Mouse (Mus musculus) forebrain, embryonic 11.5 days (tissue): ENCODE data around the gene Cldn4. TPM values are rescaled to one million over a fixed set of nuclear protein-coding genes. Genes with fewer than 3 reads are reported as not detected.
"Not testable (repeated sequence)": the region's sequence is repeated elsewhere in the genome, so short reads cannot be mapped to it uniquely, and the experiment has no call there.

Experiments
- ATAC-seq: fragments of 200-750 bp; cut with Nextera tagmentation; replicated peaks from 2 replicates; pipeline ENCODE4 v1.8.0; 2017; ENCODE audit warnings: moderate TSS enrichment; ENCODE audit not compliant: low FRiP score
- DNase-seq: peaks from one replicate; pipeline ENCODE4 v3.0.0-alpha.2; 2017; ENCODE audit warnings: low spot score
- H3K27ac ChIP-seq: fragments of 300-500 bp; sonication (generic); 2 replicates; pipeline ENCODE4 v1.5.1; 2014; ENCODE audit warnings: low read depth, low read length
- H3K27me3 ChIP-seq: fragments of 300-500 bp; sonication (generic); 2 replicates; pipeline ENCODE4 v1.6.1; 2014; ENCODE audit warnings: mild to moderate bottlenecking, low read length, mixed read lengths; ENCODE audit not compliant: control insufficient read depth, insufficient read depth
- H3K36me3 ChIP-seq: fragments of 300-500 bp; sonication (generic); 2 replicates; pipeline ENCODE4 v1.6.1; 2014; ENCODE audit warnings: mild to moderate bottlenecking, low read length, moderate library complexity, mixed read lengths; ENCODE audit not compliant: control insufficient read depth, insufficient read depth
- H3K4me1 ChIP-seq: fragments of 300-500 bp; sonication (generic); replicated peaks from 2 replicates; pipeline ENCODE4 v1.6.1; 2014; ENCODE audit warnings: low read length, mixed read lengths; ENCODE audit not compliant: control insufficient read depth, insufficient read depth
- H3K4me2 ChIP-seq: fragments of 300-500 bp; sonication (generic); 2 replicates; pipeline ENCODE4 v1.6.1; 2014; ENCODE audit warnings: low read depth, mild to moderate bottlenecking, low read length, moderate library complexity, mixed read lengths; ENCODE audit not compliant: severe bottlenecking
- H3K4me3 ChIP-seq: fragments of 300-500 bp; sonication (generic); 2 replicates; pipeline ENCODE4 v1.5.1; 2014; ENCODE audit warnings: low read depth, low read length
- H3K9ac ChIP-seq: fragments of 300-500 bp; sonication (generic); 2 replicates; pipeline ENCODE4 v1.6.1; 2014; ENCODE audit warnings: low read length
- H3K9me3 ChIP-seq: fragments of 300-500 bp; sonication (generic); 2 replicates; pipeline ENCODE4 v1.6.1; 2016; ENCODE audit warnings: low read length, mixed read lengths; ENCODE audit not compliant: control insufficient read depth
- WGBS: fragments of 180-500 bp; shearing (Covaris S2); extraction: QIAGEN DNeasy Blood & Tissue Kit; methylation state at CpG from one replicate; pipeline ENCODE4 v1.1.7; 2014; 5-methylcytosine and 5-hydroxymethylcytosine counted together
- polyA plus RNA-seq: library from polyadenylated mRNA; unstranded; fragments of >200 nt; fragmentation: Nextera tagmentation; extraction: Ambion mirVana; gene quantifications from 2 replicates; pipeline ENCODE4 v1.2.1, GENCODE M21; 2014

Cldn4 gene
- polyA plus RNA-seq, 1 experiment from 2014 or later: 5.6 TPM

DNA sequence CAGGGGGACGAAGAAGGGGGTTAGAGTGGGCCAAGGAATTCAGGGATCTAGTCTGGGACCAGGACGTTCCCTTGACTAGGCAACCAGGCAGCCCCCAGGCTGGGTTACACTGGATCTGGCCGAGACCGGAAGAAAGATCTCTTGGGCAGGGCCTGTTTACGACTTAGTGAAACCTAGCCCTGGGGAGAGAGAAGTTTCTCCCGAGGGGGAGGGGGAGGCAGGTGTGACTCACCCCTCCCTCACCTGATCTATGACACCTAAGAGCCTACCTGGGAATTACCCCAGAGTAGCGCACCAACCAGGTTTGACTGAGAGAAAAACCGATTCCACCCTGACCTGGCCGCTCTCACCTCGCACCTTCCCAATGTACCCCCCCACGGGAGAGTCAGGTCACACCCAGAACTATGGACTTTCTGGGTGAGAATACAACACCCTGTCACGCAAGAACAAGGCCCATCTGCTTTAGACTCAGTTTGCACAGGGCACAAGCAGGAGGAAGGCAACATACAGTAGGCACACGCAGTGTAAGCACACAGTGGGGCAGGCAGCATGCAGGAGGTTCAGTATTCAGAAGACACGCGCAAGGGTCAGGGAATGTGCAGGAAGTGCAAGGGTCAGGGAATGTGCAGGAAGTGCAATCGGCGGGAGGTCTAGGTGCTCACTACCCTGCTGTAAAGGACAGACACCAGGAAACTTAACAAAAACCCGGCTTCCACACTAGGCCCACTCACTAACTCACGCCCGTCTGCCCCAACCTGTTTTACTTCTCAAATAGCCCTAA, 20.6 kb upstream of the Cldn4 start:
- H3K36me3 ChIP-seq: no peaks in the 10 kb centered on the region
- DNase-seq (no peak), ATAC-seq (no peak)
- no peak overlapping the region for H3K4me3 ChIP-seq
- H3K9me3 ChIP-seq: no peaks in the 10 kb centered on the region
- no peak overlapping the region for H3K27ac ChIP-seq
- H3K9ac ChIP-seq: no peak overlapping the region
- WGBS: 75% methylated on average over 20 of the region's 20 CpGs
- no peak overlapping the region for H3K4me2 ChIP-seq
- H3K27me3 ChIP-seq: no peaks in the 10 kb centered on the region
- H3K4me1 ChIP-seq: 0 out of 2 replicates have a peak, but pooled peaks cover 2% of the 10 kb centered on the region

DNA sequence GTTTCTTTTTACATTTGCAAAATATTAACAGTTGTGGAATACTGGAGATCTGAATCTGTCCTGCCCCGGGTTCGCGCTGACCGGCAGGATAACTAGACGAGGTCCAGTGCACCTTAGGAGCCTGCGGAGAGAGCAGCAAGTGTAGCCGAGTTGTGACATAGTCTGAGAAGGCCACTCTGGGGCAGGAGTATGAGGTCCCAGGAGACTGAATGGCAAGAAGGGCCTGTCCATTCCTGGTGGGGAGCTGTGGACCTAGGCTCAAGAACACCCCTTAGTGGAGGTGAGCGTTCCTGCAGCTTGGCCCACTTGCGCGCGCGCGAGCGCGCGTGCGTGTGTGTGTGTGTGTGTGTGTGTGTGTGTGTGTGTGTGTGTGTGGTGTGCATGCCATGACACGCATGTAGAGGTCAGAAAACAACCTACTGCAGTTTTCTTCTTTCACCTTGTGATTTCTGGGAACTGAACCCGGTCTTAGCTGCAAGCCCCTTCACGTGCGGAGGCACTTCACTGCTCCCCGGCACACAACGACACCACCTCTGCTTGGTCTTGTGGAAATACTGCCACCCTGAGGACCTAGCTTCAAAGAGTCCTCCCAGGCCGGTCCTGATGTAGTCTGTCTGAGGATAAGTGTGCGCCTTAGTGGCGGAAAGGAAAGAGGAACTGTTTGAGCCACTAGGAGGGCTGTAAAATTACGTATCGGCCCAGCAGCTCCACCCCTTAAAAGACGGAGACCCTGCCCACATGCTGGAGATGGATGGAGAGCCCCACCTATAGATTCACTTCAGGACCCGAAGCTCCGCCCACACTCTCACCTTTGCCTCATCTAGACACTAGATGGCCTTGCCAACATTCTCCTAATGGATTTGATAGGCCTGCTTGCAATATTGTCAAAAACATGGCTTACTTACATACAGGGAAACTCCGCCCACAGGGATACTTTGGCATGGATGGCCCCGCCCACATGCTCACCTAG, 19.4 kb upstream of the Cldn4 start:
- WGBS: 4% methylated on average over 24 of the region's 33 CpGs
- Histone ChIP-seq H3K4me3 (peak overlapping the region; percentile 20), H3K27me3 (no peaks in the 10 kb centered on the region), H3K4me2 (peak overlapping the region; percentile 42), H3K4me1 (0 out of 2 replicates have a peak, but pooled peaks cover 2% of the 10 kb centered on the region), H3K36me3 (no peaks in the 10 kb centered on the region), H3K27ac (no peak overlapping the region), H3K9me3 (no peaks in the 10 kb centered on the region), H3K9ac (no peak overlapping the region)
- ATAC-seq: 0 out of 2 replicates have a peak, but pooled peaks have one; percentile 39
- peak; percentile 64 for DNase-seq

DNA sequence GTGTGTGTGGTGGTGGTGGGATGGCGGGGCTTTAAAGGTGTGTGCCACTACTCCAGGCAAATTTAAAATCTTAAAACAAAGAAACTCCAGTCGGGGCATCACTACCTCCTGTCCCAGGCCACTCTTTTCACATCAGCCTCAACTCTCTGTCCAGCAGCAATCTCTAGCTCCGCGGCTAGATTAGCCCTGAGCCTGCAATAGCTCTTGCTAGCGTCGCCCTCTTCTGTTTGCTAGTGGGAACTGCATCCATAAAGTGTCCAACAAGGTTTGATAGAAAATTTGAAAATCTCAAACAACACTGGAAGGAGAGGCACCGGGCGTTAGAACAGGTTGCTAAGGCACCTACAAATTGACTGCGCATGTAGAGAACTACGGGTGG, 18.7 kb upstream of the Cldn4 start:
- H3K4me2 ChIP-seq: peak overlapping the region; percentile 42
- no peaks in the 10 kb centered on the region for H3K9me3 ChIP-seq
- 0 out of 2 replicates have a peak, but pooled peaks have one; percentile 49 for ATAC-seq
- no peak overlapping the region; the same call in 1 of the 2 replicates for H3K4me3 ChIP-seq
- 7% methylated on average over 10 of the region's 10 CpGs for WGBS
- DNase-seq: peak; percentile 79
- H3K27me3 ChIP-seq: no peaks in the 10 kb centered on the region
- no peak overlapping the region for H3K9ac ChIP-seq
- 0 out of 2 replicates have a peak, but pooled peaks cover 2% of the 10 kb centered on the region for H3K4me1 ChIP-seq
- H3K36me3 ChIP-seq: no peaks in the 10 kb centered on the region
- H3K27ac ChIP-seq: no peak overlapping the region

DNA sequence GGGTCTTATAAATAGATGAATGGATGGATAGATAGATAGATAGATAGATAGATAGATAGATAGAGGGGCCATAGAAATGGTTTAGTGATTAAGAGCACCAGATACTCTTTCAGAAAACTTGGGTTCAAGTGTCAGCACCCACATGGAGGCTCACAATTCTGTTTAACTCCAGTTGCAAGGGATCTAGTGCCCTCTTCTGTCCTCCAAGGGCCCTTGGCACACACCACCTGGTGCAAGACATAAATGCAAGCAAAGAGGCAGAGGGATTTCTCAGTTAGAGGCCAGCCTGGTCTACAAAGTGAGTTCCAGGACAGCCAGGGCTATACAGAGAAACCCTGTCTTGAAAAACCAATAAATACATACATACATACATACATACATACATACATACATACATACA, 17.9 kb upstream of the Cldn4 start:
- H3K9ac ChIP-seq, H3K4me3 ChIP-seq, H3K4me1 ChIP-seq, H3K36me3 ChIP-seq, H3K27me3 ChIP-seq, H3K9me3 ChIP-seq, ATAC-seq, H3K4me2 ChIP-seq, DNase-seq, H3K27ac ChIP-seq: not testable (repeated sequence)

DNA sequence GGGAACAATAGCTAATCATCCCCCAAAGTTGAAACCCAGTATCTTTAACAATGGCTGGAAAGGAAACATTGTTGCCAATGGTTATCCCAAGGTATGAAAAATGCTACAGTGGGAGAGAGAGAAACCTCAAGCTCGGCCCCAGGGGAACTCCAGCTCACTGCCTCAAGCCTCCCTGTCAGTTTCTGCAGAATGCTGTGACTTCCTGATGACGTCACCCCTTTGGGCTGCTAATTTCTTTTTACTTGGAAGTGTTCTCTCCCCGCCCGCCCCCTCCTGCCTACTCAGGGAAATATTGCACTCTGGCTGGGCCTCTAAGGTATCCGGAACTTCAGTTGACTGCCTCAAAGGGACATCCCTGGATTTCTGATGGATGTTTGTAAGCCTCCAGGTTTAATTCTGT, 16.8 kb upstream of the Cldn4 start:
- Histone ChIP-seq H3K36me3 (no peaks in the 10 kb centered on the region), H3K9ac (no peak overlapping the region), H3K4me2 (no peak overlapping the region), H3K4me1 (0 out of 2 replicates have a peak, but pooled peaks cover 2% of the 10 kb centered on the region), H3K4me3 (no peak overlapping the region), H3K27ac (no peak overlapping the region), H3K27me3 (no peaks in the 10 kb centered on the region), H3K9me3 (no peaks in the 10 kb centered on the region)
- ATAC-seq (no peak), DNase-seq (no peak)
- 39% methylated on average over 5 of the region's 5 CpGs for WGBS

DNA sequence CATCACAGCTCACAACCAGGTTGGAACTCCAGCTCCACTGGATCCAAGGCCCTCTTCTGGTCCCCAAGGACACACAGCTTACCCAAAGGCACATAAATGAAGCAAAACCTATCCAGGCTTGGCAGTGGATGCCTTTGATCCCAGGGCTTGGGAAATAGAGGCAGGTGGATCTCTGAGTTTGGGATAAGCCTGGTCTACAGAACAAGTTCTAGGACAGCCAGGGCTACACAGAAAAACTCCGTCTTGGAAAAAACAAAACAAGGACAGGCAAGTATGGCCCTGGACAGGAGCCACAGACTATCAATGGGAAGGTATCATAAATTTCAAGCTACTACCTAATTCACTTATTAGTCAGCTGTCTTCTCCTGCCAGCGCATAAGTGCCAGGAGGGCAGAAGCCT, 14.8 kb upstream of the Cldn4 start:
- H3K9me3 ChIP-seq: no peaks in the 10 kb centered on the region
- H3K36me3 ChIP-seq: no peaks in the 10 kb centered on the region
- H3K4me1 ChIP-seq: 0 out of 2 replicates have a peak, but pooled peaks cover 2% of the 10 kb centered on the region
- DNase-seq (no peak), ATAC-seq (no peak)
- H3K4me2 ChIP-seq: no peak overlapping the region
- H3K4me3 ChIP-seq: no peak overlapping the region
- 87% methylated on average over 2 of the region's 2 CpGs for WGBS
- H3K9ac ChIP-seq: no peak overlapping the region
- no peak overlapping the region for H3K27ac ChIP-seq
- no peaks in the 10 kb centered on the region for H3K27me3 ChIP-seq

DNA sequence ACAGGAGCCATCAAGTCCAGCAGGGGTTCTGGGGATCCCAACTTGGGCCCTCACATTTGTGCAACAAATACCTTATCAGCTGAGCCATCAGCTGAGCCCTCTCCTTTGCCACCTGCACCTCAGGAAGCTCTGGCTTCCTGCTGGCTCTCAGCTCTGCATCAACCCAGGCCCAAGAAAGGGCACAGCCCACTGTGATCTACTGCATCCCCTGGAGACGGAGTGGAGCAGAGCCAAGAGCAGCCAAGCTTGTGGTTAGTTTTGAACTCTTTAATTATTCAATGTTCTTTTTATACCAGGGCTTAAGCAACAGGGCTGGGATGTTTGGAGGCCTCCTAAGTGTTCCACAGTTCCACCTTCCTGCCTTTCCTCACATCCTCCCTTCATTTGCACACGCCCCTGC, 13.7 kb upstream of the Cldn4 start:
- Histone ChIP-seq H3K36me3 (no peaks in the 10 kb centered on the region), H3K4me2 (no peak overlapping the region), H3K9me3 (no peaks in the 10 kb centered on the region), H3K4me3 (no peak overlapping the region), H3K27me3 (no peaks in the 10 kb centered on the region), H3K27ac (no peak overlapping the region), H3K4me1 (no peaks in the 10 kb centered on the region), H3K9ac (no peak overlapping the region)
- no peak for DNase-seq
- WGBS: 79% methylated on average over 2 of the region's 2 CpGs
- ATAC-seq: no peak

DNA sequence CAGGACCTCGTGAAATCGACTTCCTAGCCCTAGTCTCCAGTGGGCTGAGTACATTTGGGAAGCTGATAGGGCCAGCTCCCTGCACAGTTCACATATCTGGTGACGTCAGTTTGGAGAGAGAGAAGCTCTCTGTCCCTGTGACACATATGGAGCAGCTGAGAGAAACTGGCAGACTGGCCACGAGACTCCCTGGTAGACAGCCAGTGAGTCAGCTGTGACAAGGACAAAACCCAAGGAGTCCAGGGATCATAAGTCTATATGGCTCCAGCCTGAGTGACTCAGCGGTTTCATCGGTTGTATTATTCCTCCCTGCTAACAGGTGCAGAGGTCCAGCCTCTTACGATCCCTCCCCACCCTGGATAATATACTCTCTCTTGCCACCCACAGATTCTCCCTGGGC, 12.4 kb upstream of the Cldn4 start:
- no peaks in the 10 kb centered on the region for H3K4me1 ChIP-seq
- H3K4me2 ChIP-seq: no peak overlapping the region
- no peak overlapping the region for H3K4me3 ChIP-seq
- DNase-seq: no peak
- no peak for ATAC-seq
- 77% methylated on average over 7 of the region's 7 CpGs for WGBS
- no peak overlapping the region for H3K27ac ChIP-seq
- no peak overlapping the region for H3K9ac ChIP-seq
- H3K9me3 ChIP-seq: no peaks in the 10 kb centered on the region
- H3K27me3 ChIP-seq: no peaks in the 10 kb centered on the region
- no peaks in the 10 kb centered on the region for H3K36me3 ChIP-seq
